Mouse (Mus musculus): ENCODE data around the gene Krt26. TPM values are rescaled to one million over a fixed set of nuclear protein-coding genes. Genes with fewer than 3 reads are reported as not detected.

Gene Krt26
- polyA plus RNA-seq, 1 experiment from 2014 or later, result 0.48 TPM

DNA sequence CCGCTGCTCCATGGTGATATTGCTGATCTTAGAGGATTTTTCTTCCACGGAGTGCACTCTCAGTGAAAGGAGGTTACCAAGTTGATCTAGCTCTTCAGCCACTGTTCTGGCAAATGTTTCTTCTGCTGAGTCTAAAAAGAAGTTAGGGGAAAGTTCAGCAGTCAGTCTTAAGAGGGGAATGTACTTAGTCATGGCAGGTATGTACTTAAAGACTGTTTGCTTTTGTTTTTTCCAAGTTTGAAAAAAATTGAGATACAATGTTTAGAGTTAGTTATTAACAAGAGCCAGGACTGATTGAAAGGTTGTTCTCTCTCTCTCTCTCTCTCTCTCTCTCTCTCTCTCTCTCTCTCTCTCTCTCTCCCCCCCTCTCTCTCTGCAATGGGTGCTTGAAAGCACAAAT is 8.1 kb downstream of the Krt26 start:
- Histone ChIP-seq H3K36me3 (no peaks in the 10 kb centered on the region), H3K27me3 (no peaks in the 10 kb centered on the region), H3K27ac (replicated peaks) (no peak overlapping the region), H3K4me3 (no peak overlapping the region), H3K9ac (replicated peaks) (no peak overlapping the region), H3K9me3 (no peaks in the 10 kb centered on the region), H3K4me1 (0 out of 2 replicates have a peak, but pooled peaks cover 2% of the 10 kb centered on the region), H3K4me2 (replicated peaks) (no peak overlapping the region)
- ATAC-seq (ENCODE audit: low FRiP score, low read depth), result no peak
- WGBS, result 76% methylated on average over 2 of the region's 2 CpGs

DNA sequence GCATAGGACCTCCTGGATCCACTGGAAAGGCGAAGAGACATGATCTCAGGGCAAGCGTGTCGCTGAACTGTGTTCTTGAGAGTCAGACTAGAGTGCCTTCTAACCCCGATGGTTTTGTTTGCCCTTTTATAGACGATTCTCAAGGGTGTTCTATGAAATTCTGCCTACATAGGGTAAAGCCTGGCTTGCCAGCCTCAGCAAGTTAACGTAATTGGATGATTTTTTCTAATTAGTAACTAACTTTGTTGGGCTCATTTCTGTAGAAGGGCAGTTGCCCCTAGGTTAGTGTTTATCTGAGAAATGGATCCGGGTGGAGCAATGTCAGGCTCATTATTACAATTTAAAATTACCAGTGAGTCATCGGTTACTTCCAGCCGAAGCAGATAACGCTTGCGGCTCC is 14.9 kb downstream of the Krt26 start, which contains the start of gene Krt25:
Krt25 (minus strand) TSS at position 101 of the 400 bp plus-strand sequence.
- no peak within 1 kb of the TSS for H3K27ac ChIP-seq (replicated peaks)
- no peaks in the 10 kb centered on the region for H3K36me3 ChIP-seq
- H3K4me1 ChIP-seq, result no peaks in the 10 kb centered on the region
- H3K27me3 ChIP-seq, result no peaks in the 10 kb centered on the region
- H3K9ac ChIP-seq (replicated peaks), result no peak within 1 kb of the TSS
- no peak for ATAC-seq (ENCODE audit: low FRiP score, low read depth)
- no peaks in the 10 kb centered on the region for H3K9me3 ChIP-seq
- H3K4me3 ChIP-seq, result no peak within 1 kb of the TSS
- WGBS, result 94% methylated on average over 11 of the region's 11 CpGs
- no peak within 1 kb of the TSS for H3K4me2 ChIP-seq (replicated peaks)

DNA sequence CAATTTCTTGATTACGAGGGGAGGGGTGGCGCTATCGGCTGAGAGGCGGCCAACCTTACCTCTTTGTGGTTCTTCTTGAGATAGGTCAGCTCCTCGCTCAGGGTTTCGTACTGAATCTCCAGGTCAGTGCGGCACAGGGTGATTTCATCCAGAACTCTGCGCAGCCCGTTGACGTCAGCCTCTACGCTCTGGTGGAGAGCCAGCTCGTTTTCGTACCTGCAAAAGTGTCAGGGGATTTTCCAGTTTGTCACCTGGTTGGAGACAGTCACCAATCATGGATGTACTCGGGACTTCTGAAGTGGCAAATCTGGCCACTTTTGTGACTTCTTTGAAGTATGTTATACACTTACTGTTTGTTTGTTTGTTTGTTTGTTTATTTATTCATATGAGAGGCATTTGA is 16.7 kb downstream of the Krt26 start:
- no peaks in the 10 kb centered on the region for H3K9me3 ChIP-seq
- no peak overlapping the region for H3K27ac ChIP-seq (replicated peaks)
- no peaks in the 10 kb centered on the region for H3K27me3 ChIP-seq
- no peak for ATAC-seq (ENCODE audit: low FRiP score, low read depth)
- no peak overlapping the region for H3K9ac ChIP-seq (replicated peaks)
- no peak overlapping the region for H3K4me3 ChIP-seq
- WGBS, result 91% methylated on average over 14 of the region's 14 CpGs
- no peaks in the 10 kb centered on the region for H3K4me1 ChIP-seq
- no peak overlapping the region for H3K4me2 ChIP-seq (replicated peaks)
- H3K36me3 ChIP-seq, result no peaks in the 10 kb centered on the region

DNA sequence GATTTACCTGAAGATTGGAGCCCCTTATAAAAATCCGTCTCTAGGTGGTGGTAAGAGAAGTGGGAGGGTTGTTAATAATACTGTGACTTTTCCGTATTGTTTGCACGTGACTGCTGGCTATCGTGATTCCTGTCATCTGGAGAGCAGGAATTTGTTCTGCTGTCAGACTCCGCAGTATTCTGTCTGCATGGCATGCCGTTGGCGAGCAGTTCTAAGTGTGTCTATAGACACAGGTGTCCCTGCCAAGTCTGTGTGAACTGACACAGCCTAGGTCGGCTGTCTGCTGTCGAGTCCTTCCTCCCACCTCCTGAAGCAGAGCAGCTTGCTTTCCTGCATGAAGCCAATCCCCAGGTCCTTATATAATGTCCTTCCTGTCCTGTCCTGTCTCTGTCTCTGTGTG is 18.6 kb downstream of the Krt26 start:
- WGBS, result 82% methylated on average over 9 of the region's 9 CpGs
- H3K4me1 ChIP-seq, result no peaks in the 10 kb centered on the region
- no peak overlapping the region for H3K9ac ChIP-seq (replicated peaks)
- no peaks in the 10 kb centered on the region for H3K9me3 ChIP-seq
- no peaks in the 10 kb centered on the region for H3K36me3 ChIP-seq
- no peak for ATAC-seq (ENCODE audit: low FRiP score, low read depth)
- no peaks in the 10 kb centered on the region for H3K27me3 ChIP-seq
- no peak overlapping the region for H3K4me3 ChIP-seq
- H3K4me2 ChIP-seq (replicated peaks), result no peak overlapping the region
- no peak overlapping the region for H3K27ac ChIP-seq (replicated peaks)

DNA sequence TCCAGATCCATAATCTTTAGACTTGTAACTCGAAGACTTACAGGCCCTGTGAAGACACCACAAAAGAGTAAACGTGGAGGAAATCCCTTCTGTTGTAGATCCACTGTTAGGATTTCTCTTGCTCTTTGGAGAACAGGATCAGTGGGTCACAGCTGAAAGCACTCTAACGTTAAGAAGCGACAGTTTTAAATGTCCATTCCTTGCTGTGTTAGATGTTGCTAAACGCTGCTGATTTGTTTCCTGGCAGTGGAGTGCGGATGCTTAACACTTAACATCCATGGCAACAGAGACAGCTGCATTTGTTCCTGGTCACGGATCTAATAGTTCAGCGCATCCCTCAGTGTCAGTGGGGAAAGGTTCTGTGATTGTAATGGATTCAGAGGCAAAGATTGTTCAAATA is 21.2 kb downstream of the Krt26 start:
- H3K4me3 ChIP-seq, result no peak overlapping the region

DNA sequence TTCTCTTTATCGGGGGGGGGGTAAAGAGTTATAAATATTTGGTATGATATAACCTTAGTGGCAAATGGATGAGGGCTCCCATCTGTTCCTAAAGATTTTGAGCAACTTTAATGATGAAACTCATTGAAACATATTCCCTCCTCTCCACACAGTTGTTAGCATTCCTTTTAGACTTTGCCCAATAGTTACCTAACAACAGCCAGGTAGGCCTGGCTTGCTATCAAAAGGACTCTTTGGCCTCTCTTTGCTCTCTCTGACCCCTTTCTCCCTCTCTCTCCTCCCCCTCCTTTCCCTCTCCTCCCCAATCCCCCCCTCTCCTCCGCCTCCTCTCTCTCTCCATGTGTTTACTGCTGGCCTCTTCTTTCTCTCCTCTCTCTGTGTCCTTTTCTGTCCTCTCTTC is 23.2 kb downstream of the Krt26 start:
- 90% methylated on average over 2 of the region's 2 CpGs for WGBS
- H3K27ac ChIP-seq (replicated peaks), result no peak overlapping the region
- no peak overlapping the region for H3K9ac ChIP-seq (replicated peaks)
- ATAC-seq (ENCODE audit: low FRiP score, low read depth), result no peak
- no peak overlapping the region for H3K4me2 ChIP-seq (replicated peaks)
- H3K4me1 ChIP-seq, result no peaks in the 10 kb centered on the region
- H3K36me3 ChIP-seq, result no peaks in the 10 kb centered on the region
- H3K27me3 ChIP-seq, result no peaks in the 10 kb centered on the region
- H3K9me3 ChIP-seq, result no peaks in the 10 kb centered on the region
- H3K4me3 ChIP-seq, result no peak overlapping the region

More for the DNA sequence above, 21.2 kb downstream of the Krt26 start:
- Histone ChIP-seq H3K4me2 (replicated peaks) (no peak overlapping the region), H3K9me3 (no peaks in the 10 kb centered on the region), H3K4me1 (no peaks in the 10 kb centered on the region), H3K27me3 (no peaks in the 10 kb centered on the region), H3K27ac (replicated peaks) (no peak overlapping the region), H3K36me3 (no peaks in the 10 kb centered on the region), H3K9ac (replicated peaks) (no peak overlapping the region)
- 48% methylated on average over 8 of the region's 8 CpGs for WGBS
- ATAC-seq (ENCODE audit: low FRiP score, low read depth), result no peak

DNA sequence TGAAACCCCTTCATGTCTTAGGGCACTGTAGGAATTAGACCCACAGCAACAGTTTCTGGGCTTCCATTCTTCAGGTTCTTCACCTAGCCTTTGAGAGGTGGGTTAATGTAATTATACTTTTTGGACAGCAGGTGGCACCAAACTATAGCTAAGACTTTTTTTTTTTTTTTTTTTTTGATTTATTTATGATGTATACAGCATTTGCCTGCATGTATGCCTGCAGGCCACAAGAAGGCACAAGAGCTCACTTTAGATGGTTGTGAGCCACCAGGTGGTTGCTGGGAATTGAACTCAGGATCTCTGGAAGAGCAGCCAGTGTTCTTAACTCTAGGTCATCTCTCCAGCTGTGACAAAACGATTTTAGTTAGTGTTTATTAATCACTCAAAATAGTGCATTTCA is 26.9 kb downstream of the Krt26 start:
- Histone ChIP-seq H3K4me1 (no peaks in the 10 kb centered on the region), H3K27ac (replicated peaks) (no peak overlapping the region), H3K36me3 (no peaks in the 10 kb centered on the region), H3K4me2 (replicated peaks) (no peak overlapping the region), H3K4me3 (no peak overlapping the region), H3K27me3 (no peaks in the 10 kb centered on the region), H3K9ac (replicated peaks) (no peak overlapping the region), H3K9me3 (no peaks in the 10 kb centered on the region)
- no peak for ATAC-seq (ENCODE audit: low FRiP score, low read depth)
- 93% methylated on average over 1 of the region's 1 CpGs for WGBS

DNA sequence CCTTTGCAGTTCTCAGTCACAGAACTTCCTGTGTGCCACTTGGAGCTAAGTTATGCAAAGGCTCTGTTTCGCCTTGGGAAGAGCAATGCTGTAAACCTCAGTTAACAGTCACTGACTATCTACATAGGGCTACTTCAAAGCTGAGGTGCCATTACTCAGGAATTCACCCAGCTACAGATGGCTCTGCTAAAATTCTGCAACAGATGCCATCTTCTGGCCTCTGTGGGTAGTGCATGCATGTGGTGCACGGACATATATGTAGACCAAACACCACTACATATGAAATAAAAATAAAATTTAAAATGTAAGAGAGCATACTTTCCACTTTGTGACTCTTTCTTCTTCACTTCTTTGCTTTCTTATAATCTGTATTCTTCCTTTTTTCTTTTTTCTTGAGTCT is 30.2 kb downstream of the Krt26 start:
- no peak overlapping the region for H3K9ac ChIP-seq (replicated peaks)
- no peak overlapping the region for H3K27ac ChIP-seq (replicated peaks)
- ATAC-seq (ENCODE audit: low FRiP score, low read depth), result no peak
- no peak overlapping the region for H3K4me3 ChIP-seq
- H3K4me1 ChIP-seq, result no peaks in the 10 kb centered on the region
- H3K27me3 ChIP-seq, result no peaks in the 10 kb centered on the region
- no peak overlapping the region for H3K4me2 ChIP-seq (replicated peaks)
- no peaks in the 10 kb centered on the region for H3K36me3 ChIP-seq
- WGBS, result 26% methylated on average over 2 of the region's 2 CpGs
- no peaks in the 10 kb centered on the region for H3K9me3 ChIP-seq

DNA sequence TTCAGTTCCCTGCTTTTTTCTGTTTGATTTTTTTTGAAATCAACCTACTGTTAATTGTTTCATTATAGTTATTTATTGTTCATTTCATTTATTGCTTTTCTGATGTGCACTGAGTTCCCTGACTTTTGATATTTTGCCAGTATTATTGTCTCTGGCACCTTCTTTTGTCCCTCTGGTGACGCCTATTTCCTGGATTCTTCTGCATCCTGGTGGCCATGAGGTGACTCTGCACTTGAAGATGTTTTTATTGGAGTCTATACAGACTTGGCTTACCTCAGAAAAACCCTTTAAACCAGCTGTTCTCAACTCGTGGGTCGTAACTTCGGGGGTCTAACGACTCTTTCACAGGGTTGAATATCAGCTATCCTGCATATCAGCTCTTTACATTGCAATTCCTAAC is 42.7 kb downstream of the Krt26 start:
- no peaks in the 10 kb centered on the region for H3K4me1 ChIP-seq
- no peaks in the 10 kb centered on the region for H3K36me3 ChIP-seq
- no peak for ATAC-seq (ENCODE audit: low FRiP score, low read depth)
- H3K4me2 ChIP-seq (replicated peaks), result no peak overlapping the region
- no peak overlapping the region for H3K27ac ChIP-seq (replicated peaks)
- H3K9ac ChIP-seq (replicated peaks), result no peak overlapping the region
- no peaks in the 10 kb centered on the region for H3K27me3 ChIP-seq
- H3K9me3 ChIP-seq, result no peaks in the 10 kb centered on the region
- H3K4me3 ChIP-seq, result no peak overlapping the region
- WGBS, result 72% methylated on average over 5 of the region's 5 CpGs

DNA sequence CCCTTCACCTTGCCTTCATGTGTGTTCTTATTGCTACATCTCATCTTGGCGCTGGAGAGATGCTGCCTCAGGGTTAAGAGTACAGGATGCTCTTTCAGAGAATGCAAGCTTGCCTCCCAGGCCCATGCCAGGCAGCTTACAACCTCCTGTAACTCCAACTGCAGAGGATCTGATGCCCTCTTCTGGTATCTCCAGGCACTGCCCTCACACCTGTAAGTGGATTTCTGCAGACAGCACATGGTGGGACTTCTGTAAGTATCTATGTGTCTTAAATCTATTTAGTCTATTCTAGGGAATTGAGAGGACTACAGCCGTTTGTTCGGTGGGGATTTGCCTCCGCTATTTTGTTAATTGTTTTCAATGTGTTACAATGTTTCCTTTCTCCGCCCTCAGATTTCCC is 44.9 kb downstream of the Krt26 start:
- Histone ChIP-seq H3K4me3 (no peak overlapping the region), H3K4me2 (replicated peaks) (no peak overlapping the region), H3K36me3 (no peaks in the 10 kb centered on the region), H3K9ac (replicated peaks) (no peak overlapping the region), H3K27me3 (no peaks in the 10 kb centered on the region), H3K4me1 (no peaks in the 10 kb centered on the region), H3K27ac (replicated peaks) (no peak overlapping the region), H3K9me3 (no peaks in the 10 kb centered on the region)
- no peak for ATAC-seq (ENCODE audit: low FRiP score, low read depth)
- 58% methylated on average over 5 of the region's 5 CpGs for WGBS

DNA sequence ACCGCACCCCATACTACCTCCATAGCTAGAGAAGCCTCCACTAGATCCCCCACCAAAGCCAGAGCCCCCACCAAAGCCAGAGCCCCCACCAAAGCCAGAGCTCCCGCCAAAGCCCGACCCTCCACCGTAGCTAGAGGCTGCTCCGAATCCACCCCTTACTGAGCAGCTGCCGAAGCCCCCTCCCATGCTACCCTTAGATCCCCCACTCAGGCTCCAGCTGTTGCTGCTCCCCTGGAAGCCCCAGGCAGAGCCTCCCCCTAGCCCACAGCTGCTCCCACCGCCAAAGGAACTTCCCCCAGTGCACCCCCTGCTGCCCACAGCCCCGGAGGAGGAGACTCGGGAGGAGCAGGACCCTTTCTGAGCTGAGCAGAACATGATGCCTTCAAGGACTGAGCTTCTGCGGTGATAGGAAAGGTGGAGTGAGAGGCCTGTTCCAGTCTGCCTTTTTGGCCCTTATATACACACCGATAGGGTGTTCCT is 52.9 kb downstream of the Krt26 start, which contains the start of gene Krt24:
Krt24 (minus strand) TSS at position 430 of the 480 bp plus-strand sequence.
- no peak for ATAC-seq (ENCODE audit: low FRiP score, low read depth)
- WGBS, result 45% methylated on average over 11 of the region's 11 CpGs

DNA sequence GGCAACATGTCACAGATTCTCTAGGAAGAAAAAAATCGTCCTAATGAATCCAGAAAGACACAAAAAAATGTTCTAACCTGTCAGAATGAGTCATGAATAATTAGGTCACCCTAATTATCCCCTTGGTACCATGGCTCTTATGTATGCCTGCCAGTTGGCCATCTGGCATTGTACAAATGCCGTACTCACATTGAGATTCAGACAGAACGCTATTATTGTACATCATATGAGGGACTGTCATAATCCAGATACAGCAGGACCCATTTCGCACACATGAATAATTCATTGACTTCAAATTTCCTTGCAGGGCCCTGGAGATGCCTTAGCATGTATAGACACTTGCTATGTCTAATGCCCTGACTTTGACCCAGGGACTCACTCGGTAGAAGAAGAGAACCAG is 53.8 kb downstream of the Krt26 start:
- Histone ChIP-seq H3K4me2 (replicated peaks) (no peak overlapping the region), H3K9ac (replicated peaks) (no peak overlapping the region), H3K4me1 (no peaks in the 10 kb centered on the region), H3K9me3 (no peaks in the 10 kb centered on the region), H3K4me3 (no peak overlapping the region), H3K27ac (replicated peaks) (no peak overlapping the region), H3K36me3 (no peaks in the 10 kb centered on the region), H3K27me3 (no peaks in the 10 kb centered on the region)
- WGBS, result 73% methylated on average over 5 of the region's 5 CpGs
- ATAC-seq (ENCODE audit: low FRiP score, low read depth), result no peak

More for the DNA sequence above, 52.9 kb downstream of the Krt26 start, which contains the start of gene Krt24:
- no peak within 1 kb of the TSS for H3K9ac ChIP-seq (replicated peaks)
- no peaks in the 10 kb centered on the region for H3K9me3 ChIP-seq
- H3K27me3 ChIP-seq, result no peaks in the 10 kb centered on the region
- H3K27ac ChIP-seq (replicated peaks), result no peak within 1 kb of the TSS
- H3K36me3 ChIP-seq, result no peaks in the 10 kb centered on the region
- H3K4me1 ChIP-seq, result no peaks in the 10 kb centered on the region
- no peak within 1 kb of the TSS for H3K4me2 ChIP-seq (replicated peaks)
- no peak within 1 kb of the TSS for H3K4me3 ChIP-seq

DNA sequence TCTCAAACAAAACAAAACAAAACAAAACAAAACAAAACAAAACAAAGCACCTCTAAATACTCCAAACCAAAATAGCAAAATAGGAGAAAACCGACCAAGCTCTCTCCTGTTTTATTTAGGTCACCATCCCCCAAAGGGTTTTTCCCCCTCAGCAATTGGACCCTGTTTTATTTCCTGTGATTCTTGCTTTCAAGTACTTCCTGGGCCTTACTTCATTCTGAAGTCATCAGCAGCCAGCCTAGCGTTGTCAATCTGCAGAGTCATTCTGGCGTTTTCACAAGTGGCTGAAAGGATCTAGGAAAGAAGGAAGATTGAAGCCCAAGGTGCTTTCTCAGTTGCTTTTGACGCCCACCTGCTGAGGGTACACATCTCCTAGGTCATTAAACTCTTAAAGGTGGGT is 54.4 kb downstream of the Krt26 start:
- Histone ChIP-seq H3K9me3 (no peaks in the 10 kb centered on the region), H3K27me3 (no peaks in the 10 kb centered on the region), H3K36me3 (no peaks in the 10 kb centered on the region), H3K4me1 (no peaks in the 10 kb centered on the region), H3K9ac (replicated peaks) (no peak overlapping the region), H3K27ac (replicated peaks) (no peak overlapping the region), H3K4me3 (no peak overlapping the region), H3K4me2 (replicated peaks) (no peak overlapping the region)
- no peak for ATAC-seq (ENCODE audit: low FRiP score, low read depth)
- WGBS, result 70% methylated on average over 4 of the region's 4 CpGs
